Mouse (Mus musculus): ENCODE results near the gene Yae1d1. TPM values are rescaled to one million over a fixed set of nuclear protein-coding genes. Genes with fewer than 3 reads are reported as not detected.

The Yae1d1 gene
- total and polyA plus RNA-seq, 3 experiments, result 9.4 to 14.8 TPM; not detected in 1

DNA sequence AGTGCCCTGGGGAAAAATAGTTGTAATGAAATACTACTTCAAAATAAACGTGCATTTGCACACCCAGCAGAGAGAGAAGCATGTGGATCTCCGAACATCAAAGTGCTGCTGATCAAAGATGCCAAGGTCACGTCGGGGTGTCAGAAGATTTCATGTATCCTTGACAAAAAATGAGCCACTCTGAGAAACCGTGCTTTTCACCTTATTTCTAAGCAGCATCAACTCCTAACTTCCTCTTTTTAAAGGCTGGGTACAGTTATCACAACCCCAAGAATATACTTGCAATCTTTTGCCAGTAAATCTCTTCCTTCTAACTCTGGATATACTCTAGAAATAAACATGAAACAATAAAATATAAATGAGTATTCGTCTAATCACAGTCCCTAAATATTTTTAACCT is 50.8 kb downstream of the Yae1d1 start:
- Histone ChIP-seq H3K27me3 (ENCODE audit: control insufficient read depth in 1 of 2, insufficient read depth in 2 of 2, low read length in 2 of 2) (no peaks in the 10 kb centered on the region; a peak in 1 of 4 replicates), H3K9ac (ENCODE audit: control insufficient read depth, low read depth, low read length, poor library complexity, severe bottlenecking) (no peak overlapping the region), H3K9me3 (replicated peaks; ENCODE audit: insufficient read depth, low read length) (no peaks in the 10 kb centered on the region), H3K4me3 (ENCODE audit: control insufficient read depth in 1 of 2, insufficient read depth in 1 of 2, low read depth in 2 of 2, low read length in 2 of 2) (no peak overlapping the region), H3K27ac (ENCODE audit: control insufficient read depth, low read depth, low read length) (no peak overlapping the region), H3K79me2 (ENCODE audit: control insufficient read depth, insufficient read depth, low read length, poor library complexity) (peaks cover 2% of the 10 kb centered on the region; the same call in 1 of the 2 replicates), H3K4me1 (ENCODE audit: control insufficient read depth in 1 of 2, insufficient read depth in 2 of 2, low read length in 2 of 2) (peaks cover 0 to 13% of the 10 kb centered on the region in 2 experiments; a peak in 2 of 4 replicates), H3K36me3 (ENCODE audit: control insufficient read depth in 1 of 2, insufficient read depth in 2 of 2, low read length in 2 of 2) (peaks cover 0 to 6% of the 10 kb centered on the region in 2 experiments; a peak in 2 of 4 replicates)
- peak; percentile 67 for DNase-seq (ENCODE audit: low read depth, low spot score)
- no peak for TF ChIP-seq TCF12 (IDR thresholded peaks at IDR 0.05; ENCODE audit: low read depth, low read length)
- TF ChIP-seq GATA1 (IDR thresholded peaks at IDR 0.05; ENCODE audit: low read depth, low read length), result 0 out of 2 replicates have a peak, but pooled peaks have one; percentile 51
- no peak for TF ChIP-seq HCFC1 (IDR thresholded peaks at IDR 0.05; ENCODE audit: low read depth, low read length)
- TF ChIP-seq RCOR1 (IDR thresholded peaks at IDR 0.05; ENCODE audit: low read depth, low read length), result peak; percentile 98
- TF ChIP-seq ZNF384 (IDR thresholded peaks at IDR 0.05; ENCODE audit: low read depth, low read length), result no peak
- TF ChIP-seq MXI1 (IDR thresholded peaks at IDR 0.05; ENCODE audit: low read depth, low read length), result peak; percentile 25; the same call in 1 of the 2 replicates
- peak in 1 of 2 experiments; percentile 33; a peak in 1 of 4 replicates for TF ChIP-seq EP300 (IDR thresholded peaks at IDR 0.05; ENCODE audit: low read depth in 1 of 2, low read length in 2 of 2)
- TF ChIP-seq TAL1 (IDR thresholded peaks at IDR 0.05; ENCODE audit: low read length), result no peak

Other genes starting within 250 kb of the Yae1d1 start
- gene Cdk13, start 188.3 kb downstream of the Yae1d1 start, total RNA-seq (2012; rRNA removed), result 27.2 and 28.7 TPM in 2 replicates
- gene Cdk13, start 188.3 kb downstream of the Yae1d1 start, polyA plus RNA-seq (2012; ENCODE audit: insufficient read depth in 1 of 2, insufficient read length in 2 of 2, low read depth in 1 of 2, low replicate concordance in 2 of 2, missing spikeins in 1 of 2), result 10 to 100 TPM in 1 of 2 experiments, not detected in 1; 43.7 TPM
- 12.9 and 13.1 TPM in 2 replicates for gene Rala, start 49.1 kb downstream of the Yae1d1 start, total RNA-seq (2012; rRNA removed)
- 10 to 100 TPM in 1 of 2 experiments, not detected in 1; 30.7 TPM for gene Rala, start 49.1 kb downstream of the Yae1d1 start, polyA plus RNA-seq (2012; ENCODE audit: insufficient read depth in 1 of 2, insufficient read length in 2 of 2, low read depth in 1 of 2, low replicate concordance in 2 of 2, missing spikeins in 1 of 2)

Measured in MEL (cell line).